Mouse (Mus musculus) MEL-GATA-1-ER (cell line): ENCODE data around the gene Icosl.
"Not testable (repeated sequence)": the region's sequence is repeated elsewhere in the genome, so short reads cannot be mapped to it uniquely, and the experiment has no call there.

ENCODE experiments used
- DNase-seq: peaks from one replicate; pipeline ENCODE4 v3.0.0-alpha.2; 2012; ENCODE audit warnings: low read depth; ENCODE audit errors: extremely low read depth

The Icosl gene

DNA sequence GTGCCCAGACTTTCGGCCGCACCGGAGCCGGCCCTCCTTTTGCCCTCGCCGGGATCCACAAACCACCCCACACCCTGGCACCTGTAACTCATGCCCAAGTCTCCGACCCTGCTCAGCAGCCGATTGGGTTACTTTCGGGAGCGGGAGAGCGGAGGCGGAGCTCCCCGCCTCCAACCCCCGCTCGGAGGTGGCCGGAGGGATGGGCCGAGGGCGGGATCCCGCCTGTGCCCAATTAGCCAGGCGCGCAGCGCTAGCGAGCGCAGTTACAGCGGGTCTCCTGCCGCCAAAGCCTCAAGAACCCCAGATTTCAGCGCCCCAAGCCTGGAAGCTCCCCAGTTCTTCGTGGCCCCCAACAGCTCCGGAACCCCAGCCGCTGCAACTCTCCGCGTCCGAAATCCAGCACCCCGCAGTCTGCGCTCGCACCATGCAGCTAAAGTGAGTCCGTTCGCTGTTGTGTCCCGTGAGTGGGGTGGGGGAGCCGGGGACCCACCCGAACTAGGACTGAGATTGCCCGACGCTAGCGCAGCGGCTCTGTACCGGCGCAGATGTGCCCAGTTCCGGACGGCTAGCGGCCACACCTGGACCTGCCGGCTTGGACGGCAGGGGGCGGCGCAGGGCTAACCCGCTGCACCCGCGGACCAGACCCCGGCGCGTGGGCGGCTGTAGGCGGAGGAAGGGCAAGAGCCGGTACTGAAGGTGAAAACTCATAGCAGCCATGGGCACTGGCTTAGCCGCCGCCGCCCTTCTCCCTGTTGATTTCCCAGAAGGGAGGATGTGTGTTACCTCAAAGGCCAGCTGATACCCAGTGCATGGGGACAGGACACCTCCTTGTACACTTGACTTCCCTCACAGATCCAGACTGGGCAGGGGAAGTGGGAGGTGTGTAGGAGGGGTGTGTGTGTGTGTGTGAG, at the start of gene Icosl:
Gene Icosl (plus strand): TSS at position 202 of the 911 bp plus-strand sequence.
- no peak for DNase-seq

DNA sequence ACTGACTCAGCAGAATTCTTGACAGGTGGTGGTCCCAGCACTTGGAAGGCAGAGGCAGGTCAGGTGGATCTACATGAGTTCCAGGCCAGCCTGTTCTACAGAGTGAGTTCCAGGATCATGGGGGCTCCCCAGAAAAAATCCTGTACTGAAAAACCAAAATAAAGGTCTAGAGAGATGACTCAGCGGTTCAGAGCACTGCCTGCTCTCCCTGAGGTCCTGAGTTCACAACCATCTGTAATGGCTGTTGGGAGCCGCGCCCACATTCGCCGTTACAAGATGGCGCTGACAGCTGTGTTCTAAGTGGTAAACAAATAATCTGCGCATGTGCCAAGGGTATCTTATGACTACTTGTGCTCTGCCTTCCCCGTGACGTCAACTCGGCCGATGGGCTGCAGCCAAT, 49.1 kb upstream of the Icosl start:
- peak; percentile 86 for DNase-seq

DNA sequence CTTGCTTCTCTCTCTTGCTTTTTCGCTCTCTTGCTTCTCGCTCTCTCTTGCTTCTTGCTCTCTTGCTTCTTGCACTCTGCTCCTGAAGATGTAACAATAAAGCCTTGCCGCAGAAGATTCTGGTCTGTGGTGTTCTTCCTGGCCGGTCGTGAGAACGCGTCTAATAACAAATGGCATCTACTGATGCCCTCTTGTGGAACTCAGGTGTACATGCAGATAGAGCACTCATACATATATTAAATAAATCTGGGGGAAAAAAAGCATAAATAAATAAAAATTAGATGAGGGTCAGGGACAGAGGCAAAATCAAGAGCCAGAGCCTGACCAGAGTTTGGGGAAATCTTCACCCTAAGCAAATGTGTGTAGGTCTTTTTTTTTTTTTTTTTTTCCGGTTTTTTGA, 43.6 kb upstream of the Icosl start:
- DNase-seq, result not testable (repeated sequence)

DNA sequence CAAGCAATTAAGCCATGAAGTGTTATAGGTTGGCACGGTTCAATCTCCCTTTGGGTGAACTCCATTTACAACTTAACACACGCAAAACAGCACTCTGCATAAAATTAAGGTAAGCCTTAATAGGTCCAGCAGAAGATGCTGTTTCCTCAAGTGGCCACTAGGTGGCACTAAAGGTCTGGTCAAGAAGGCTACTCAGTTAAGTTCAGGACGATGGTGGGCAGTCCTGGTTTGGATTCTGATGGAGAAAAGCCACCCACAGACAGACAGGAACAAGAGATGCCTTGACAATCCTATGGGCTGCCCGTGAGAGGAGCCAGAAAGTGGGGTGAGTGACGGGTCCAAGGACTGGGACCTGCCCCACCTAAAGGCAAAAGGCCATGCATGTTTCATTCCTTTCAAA, 41.0 kb upstream of the Icosl start:
- DNase-seq, result peak; percentile 73

DNA sequence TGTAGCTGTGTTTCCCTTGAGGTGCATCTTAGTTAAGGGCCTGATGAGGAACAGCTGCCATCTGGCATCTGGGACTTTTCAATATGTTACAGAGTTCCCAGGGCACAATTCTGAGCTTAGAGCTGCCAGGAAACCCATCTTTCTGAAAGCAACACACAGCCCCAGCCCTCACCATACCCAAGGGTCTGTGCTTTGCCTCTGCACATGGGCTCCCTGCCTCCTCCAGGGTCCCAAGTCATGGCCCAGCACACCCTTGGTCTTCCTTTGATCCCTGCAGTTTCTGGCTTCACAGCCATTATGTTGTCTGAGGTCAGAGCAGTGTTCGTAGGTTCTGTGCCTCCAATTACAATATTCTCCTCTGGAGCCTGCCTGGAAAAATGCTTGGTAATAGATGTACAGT, 40.0 kb upstream of the Icosl start:
- DNase-seq, result no peak

DNA sequence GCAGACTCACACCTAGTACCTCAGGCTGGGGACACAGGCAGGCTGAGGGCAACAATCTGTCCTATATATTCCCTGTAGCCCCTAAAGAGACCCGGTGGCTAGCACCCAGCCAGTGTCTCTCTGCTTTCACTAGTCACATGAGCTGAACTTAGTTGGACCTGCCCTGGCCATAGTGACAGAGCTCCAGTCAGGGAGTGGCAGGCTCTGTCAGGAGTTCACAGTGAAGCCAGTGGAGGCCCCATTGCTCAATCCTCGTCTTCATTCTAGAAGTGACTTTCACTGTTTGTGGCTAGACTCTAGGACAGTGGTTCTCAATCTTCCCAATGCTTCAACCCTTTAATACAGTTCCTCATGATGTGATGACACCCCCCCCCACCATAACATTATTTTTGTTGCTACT, 37.1 kb upstream of the Icosl start:
- no peak for DNase-seq

DNA sequence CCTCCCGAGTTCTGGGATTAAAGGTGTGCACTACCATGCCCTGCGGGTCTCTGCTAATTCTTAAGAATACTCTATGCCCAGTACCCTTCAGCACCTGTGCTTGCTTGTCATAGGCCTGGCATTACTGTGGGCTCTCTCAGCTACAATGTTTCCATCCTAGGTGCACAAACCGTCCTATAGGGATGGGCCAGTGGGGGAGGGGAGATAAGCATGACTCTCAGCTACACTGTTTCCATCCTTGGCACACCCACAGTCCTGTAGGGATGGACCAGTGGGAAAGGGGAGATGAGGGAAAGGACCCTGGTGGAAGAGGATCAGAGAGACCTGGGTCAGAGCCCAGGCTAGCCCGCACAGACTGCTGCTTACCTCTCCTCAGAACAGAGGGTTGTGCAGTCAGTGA, 32.0 kb upstream of the Icosl start:
- DNase-seq, result no peak

DNA sequence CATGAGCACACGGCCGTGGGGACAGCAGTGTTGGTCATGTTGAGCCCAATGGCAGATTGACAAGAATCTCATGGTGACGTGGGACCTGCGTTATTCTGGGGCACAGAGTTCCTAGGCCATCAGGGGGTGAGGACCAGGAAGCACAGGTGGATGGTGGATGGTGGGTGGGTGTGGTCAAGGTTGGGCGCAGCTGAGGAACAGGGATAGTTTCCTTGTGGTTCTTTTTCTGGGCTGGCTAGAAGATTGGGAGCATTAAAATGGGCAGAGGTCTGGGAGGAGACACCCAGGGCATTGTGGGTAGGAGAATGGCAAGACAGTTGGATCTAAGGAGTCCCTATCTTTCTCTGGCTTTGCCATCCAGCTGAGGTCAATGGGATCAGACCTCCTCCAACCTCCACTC, 27.5 kb upstream of the Icosl start, which contains the start of gene Dnmt3l:
Gene Dnmt3l (plus strand): TSS at position 301 of the 400 bp plus-strand sequence.
- DNase-seq, result no peak

DNA sequence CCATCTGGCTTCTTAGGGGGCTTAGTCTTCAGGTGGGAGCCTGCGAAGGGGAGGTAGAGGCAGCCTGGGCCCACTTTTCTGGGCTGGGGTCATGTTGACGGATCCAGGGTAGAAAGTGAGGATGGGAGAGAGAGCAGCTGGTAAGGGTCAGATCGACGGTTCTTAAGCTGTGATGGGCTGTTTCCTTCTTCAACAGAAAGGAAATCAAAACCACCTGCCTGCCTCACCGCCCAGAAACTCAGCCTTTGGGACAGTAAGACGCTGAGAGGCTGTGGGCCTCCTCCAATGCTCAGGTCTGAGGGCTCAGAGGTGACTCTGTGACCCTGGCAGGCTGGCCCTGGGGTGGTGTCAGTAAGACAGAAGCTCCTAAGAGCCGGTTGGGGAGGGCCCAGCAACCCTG, 27.0 kb upstream of the Icosl start:
- no peak for DNase-seq

DNA sequence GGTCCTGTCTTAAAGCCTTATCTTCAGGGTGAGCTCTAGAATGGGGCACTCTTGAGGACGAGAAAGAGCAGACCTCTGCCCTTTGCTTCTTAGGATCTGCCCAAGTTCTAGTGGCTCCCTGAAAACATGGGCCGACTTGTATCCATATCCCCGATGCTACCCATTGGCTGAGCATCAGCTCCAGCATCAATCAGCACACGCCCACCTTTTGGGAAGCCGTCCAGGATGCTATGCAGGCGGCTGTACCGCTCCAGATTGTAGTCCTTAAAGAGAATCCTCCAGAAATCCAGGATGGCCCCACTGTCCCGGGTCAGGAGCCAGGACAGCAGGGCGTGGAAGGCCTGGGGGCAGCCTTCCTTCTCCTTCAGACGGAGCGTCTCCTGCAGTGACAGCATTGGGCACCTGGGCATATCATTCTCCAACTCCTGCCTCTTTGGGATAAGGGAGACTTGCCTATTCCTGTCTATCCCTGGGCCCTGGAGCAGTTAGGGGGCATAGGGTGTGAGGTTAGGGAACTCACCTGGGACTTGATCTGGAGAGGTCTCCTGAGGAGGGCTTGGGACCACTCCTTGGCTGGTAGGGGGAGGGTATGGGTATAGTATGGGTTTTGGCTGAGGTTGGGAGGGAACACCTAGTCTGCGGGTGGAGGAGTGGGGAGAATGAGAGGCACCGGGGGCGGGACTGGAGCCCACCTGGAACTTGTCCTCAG, 26.3 kb upstream of the Icosl start:
- no peak for DNase-seq

DNA sequence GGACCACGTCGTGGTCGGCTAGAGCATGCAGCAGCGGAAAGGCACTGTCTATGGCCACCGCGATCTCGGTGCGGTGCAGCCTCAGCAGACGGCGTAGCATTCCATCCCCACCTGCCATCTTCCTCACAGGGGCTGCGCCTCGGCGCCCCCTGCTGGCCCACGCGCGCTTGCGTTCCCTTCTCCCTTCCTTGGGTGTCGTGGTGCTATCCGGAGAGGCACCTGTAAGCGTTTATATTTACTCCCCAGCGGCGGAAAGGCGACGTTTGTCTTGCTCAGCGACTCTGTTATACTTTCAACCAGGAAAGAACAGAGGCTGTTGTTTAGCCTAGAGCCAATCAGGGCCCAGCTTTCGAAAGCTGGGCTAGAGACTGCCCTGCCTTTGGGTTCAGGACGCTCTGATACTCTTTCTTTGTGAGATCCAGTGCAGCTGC, 25.7 kb upstream of the Icosl start, which contains the start of gene Aire:
Gene Aire (minus strand): TSS at position 205 of the 431 bp plus-strand sequence.
- peak; percentile 45 for DNase-seq

DNA sequence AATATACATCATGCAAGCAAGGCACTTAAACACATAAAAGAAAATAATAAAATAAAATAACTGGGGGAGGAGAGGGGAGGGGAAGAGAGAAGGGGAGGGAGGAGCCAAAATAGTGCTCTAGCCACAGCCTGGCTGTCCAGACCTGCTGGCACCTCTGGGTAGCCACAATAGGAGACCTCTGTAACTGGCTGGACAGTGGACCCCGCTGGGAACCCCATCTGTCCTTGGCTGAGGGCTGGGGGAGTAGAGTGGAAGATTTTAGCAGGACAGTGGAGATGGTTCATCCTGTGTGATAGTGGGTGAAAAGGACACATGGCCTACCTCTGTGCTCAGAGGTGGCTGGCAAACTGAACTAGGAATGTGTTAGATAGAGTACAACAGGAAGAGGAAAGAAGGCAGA, 24.6 kb upstream of the Icosl start:
- no peak for DNase-seq

DNA sequence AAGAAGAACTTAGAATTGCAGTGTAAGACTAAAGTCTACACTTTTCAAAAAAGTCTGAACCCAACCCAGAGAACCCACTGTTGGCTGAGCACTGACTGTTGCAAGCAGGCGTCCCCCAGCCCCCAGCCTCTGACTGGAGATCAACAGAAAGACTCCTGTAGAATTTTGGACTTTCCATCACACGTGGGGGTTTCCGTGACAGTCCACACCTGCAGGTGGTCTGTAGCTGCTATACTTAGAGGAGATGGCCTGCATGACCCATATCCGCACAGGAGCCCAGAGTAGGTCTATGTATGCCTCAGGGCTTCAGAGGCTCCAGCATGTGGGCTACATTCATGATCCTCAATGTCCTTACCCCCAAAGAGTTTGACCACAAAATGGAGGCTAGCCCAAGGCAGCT, 22.7 kb upstream of the Icosl start:
- DNase-seq, result no peak

DNA sequence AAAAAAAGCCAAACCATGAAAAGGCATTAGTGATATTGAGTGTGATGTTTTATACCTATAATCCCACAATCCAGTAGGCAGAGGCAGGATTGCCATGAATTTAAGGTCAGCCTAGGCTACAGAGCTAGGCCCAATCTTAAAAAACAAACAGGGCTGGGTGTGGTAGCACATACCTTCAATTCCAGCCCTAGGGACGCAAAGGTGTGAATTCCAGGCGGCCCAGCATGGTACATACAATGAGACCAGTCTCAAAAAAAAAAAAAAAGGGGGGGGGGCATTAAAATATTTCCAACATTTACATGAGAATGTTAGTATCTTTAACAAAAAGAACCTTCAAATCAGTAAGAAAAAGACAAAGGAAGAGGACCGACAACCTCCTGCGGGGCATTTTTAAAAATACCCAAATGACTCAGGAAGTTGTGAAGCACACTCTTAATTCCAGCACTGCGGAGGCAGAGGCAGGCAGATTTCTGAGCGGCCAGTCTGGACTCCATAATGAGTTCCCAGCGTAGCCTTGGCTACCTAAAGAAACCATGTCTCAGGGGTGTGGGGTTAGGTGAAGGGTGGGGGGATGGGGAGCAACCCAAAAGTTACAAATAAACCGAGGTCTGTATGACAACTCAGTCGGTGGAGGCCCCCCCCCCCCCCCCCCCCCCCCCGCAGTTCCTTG, 20.9 kb upstream of the Icosl start:
- DNase-seq, result no peak

DNA sequence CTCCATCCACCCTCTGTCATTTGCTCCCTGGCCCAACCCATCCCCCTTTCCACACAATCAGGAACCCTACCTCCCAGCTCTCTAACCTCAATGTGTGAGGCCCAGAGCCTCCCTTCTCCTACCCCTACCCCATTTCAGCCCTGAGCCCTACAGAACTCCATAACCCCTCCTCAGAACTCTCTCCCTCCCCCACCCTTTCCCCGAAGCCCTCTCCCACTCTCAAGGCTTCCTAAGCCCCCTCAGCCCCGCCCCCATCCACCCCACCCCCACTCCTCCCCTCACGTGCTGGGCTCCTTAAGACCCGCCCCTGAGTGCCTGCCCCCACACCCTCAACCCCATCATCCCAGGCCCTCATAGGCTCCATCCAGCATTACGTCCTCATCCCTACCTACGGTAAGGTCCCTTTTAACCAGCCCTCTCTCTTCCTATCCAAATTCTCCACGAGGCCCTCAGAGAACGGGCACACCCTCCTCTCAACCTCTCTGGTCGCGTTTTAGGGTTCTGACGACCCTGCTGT, 19.5 kb upstream of the Icosl start:
- no peak for DNase-seq

DNA sequence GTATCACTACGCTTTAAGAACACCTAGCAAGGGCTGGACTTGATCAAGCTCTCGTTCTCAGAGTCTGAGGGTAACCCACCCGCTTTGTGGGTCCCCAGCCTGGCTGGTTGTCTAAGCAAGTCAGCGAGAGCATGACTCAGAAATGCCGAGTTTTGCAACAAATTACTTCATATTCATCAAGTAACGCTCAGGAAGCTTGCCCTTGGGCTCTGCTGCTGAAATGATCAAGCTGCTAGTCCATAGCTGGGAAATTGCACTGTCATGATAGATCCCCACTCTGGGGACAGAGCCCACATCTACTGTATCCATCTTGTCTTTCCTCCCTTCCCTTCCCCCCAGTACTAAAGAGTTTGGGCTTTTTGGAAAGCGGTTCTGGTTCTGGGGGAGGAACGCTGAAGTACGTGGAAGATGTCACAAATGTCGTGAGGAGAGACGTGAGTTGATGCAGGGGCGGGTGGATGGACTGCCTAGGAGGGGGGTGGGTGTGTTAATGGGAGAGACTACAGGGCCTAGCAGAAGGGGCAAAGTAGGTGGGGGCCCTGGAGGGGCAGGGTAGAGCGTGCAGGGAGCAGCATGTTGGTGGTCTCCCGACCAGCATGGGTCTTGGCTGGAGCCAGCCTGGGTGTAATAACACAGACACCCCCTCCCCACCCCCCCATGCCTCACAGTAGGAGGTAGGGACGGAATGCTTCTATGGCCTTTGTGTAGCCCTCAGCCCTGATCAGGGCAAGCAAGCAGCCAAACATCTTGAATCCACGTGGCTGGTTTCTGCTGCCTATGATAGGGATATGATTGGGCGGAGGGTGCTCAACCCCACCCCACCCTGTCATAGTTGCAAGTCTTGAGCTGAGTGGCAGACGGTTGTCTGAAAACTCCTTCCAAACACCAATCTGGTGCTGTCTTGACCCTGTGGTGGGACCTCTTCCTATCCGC, 14.2 kb upstream of the Icosl start:
- no peak for DNase-seq

DNA sequence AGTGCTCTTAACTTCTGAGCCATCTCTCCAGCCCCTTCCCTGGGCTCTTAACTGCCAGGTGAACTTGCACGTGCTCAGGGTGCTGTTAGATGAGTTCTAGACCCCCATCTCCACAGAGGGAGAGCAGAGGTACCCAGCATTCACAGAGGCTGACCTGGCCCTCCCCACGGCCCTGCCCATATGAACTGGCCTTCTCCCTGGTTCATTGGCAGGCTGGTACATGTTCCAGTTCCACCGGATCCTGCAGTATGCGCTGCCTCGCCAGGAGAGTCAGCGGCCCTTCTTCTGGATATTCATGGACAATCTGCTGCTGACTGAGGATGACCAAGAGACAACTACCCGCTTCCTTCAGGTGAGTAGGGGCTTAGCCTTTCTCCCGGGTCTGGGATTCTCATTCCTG, 12.0 kb upstream of the Icosl start:
- no peak for DNase-seq

DNA sequence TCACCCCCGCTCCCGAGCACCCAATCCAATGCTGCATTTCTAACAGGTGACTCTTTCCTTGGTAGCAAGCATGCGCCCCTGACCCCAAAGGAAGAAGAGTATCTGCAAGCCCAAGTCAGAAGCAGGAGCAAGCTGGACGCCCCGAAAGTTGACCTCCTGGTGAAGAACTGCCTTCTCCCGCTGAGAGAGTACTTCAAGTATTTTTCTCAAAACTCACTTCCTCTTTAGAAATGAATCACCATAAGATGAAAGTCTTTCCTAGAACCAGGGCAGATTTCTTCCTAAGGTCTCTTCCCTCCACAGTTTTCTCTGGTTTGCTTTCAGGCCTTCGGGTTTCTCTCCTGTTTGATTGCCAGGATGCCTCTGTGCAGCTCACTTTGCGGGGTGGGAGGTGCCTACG, 6.0 kb upstream of the Icosl start:
- no peak for DNase-seq

DNA sequence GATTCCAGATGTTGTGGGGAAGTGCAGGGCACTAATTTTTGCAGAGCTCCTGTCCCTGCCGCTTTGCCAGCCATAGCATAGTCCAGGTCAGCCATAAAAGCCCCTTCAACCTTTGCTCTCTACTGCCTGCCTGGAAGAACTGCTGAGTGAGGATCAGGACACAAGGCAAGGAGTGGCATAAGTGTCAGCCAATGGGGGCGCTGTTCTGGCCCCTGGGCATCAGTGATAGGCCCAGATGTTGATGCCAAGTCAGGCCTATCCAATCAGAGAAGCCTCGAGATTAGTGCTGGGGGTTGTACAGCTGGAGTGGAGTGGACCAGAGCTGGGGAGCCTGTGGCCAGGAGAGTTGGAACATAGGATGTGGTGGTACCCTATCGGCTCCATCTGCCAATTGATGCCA, 1.9 kb upstream of the Icosl start:
- peak; percentile 40 for DNase-seq

DNA sequence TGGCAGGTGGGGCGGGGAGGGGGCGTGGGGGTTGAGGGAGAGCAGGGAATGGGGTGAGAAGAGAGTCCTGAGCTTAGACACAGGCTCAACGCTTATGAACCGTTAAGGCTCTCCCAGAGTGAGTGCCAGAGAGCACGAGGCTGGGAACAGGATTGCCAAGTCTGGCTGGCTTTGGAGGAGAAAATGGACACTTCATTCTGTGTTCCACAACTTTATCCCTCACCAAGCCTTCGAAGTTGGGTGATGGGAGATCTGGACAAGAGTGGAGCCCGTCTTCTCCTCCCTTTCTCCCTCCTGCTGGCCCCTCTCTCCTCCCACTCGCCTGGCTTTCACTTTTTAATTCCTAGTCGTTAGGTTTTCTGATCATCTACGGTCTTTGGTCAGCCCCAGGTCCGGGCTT, 561 bp upstream of the Icosl start:
- DNase-seq, result no peak

DNA sequence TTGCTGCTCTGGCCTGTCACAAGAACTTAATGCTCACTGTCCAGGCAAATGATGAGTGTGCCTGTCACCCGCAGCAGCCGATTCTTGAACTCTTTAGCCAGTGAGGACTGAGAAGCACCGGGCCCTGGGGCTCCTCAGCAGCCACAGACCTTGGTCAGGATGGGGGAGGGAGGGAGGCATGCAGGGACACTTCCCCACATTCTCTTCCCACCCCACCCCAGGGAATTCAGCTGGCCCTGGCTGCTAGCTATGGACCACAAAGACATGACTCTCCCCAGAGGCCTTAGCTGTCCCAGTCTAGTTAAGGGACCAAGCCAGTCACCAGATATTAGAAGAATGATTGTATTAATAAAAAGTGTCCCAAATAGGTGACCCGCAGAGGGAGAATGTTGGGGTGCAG, 5.0 kb downstream of the Icosl start:
- no peak for DNase-seq
